Mouse (Mus musculus): ENCODE measurements at regions not wholly inside any gene's neighbourhood (a gene's known extent, or its start where the extent isn't known, plus 50 kb on each side); places are given as distances from the start of the nearest gene placed in this dataset.

DNA sequence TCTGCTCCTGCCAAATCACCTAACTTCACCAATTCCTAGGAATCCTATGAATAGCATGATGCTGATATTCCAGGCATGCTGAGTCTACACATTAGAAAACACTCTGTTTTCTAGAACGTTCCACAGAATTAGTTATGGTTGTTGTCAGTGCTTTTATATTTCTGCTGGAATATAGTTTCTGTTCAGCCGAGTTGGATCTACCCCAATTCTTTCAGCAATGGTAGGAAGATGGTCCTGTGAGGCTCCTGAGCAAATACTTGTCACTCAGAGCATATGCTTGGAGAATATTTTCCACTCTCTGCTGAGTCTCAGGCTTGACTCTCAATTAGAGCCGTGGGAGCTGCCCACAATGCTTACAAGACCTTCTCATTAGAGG lies 262.3 kb upstream of the Emcn start:
- DNase-seq (ENCODE audit: low spot score), result no peak
- no peak overlapping the region for H3K27ac ChIP-seq (replicated peaks)
- TF ChIP-seq CTCF (IDR thresholded peaks at IDR 0.05; ENCODE audit: low read depth) (no peak), EP300 (optimal IDR thresholded peaks at IDR 0.05) (no peak)
- no peaks in the 10 kb centered on the region for H3K27me3 ChIP-seq (ENCODE audit: control insufficient read depth, insufficient read depth, low read length)
- H3K4me1 ChIP-seq (replicated peaks; ENCODE audit: control insufficient read depth, insufficient read depth), result no peaks in the 10 kb centered on the region
- 74% methylated on average over 3 of the region's 3 CpGs for WGBS
- no peak overlapping the region for H3K4me3 ChIP-seq (ENCODE audit: low read depth, low read length)
- no peaks in the 10 kb centered on the region for H3K36me3 ChIP-seq (ENCODE audit: control insufficient read depth, insufficient read depth, low read length)
- no peak for ATAC-seq (ENCODE audit: low FRiP score, low TSS enrichment)
- H3K4me2 ChIP-seq (replicated peaks; ENCODE audit: low read depth), result no peak overlapping the region
- H3K9me3 ChIP-seq (ENCODE audit: control insufficient read depth, low read length), result no peaks in the 10 kb centered on the region
- no peak overlapping the region for H3K9ac ChIP-seq (ENCODE audit: low read length)

- H3K27ac ChIP-seq (replicated peaks), result no peak overlapping the region
- no peak for ATAC-seq (ENCODE audit: low FRiP score, low TSS enrichment)
- H3K4me1 ChIP-seq (replicated peaks; ENCODE audit: control insufficient read depth, insufficient read depth), result no peaks in the 10 kb centered on the region
- H3K4me3 ChIP-seq (ENCODE audit: low read depth, low read length), result no peak overlapping the region
- no peak for DNase-seq (ENCODE audit: low spot score)
- no peaks in the 10 kb centered on the region for H3K9me3 ChIP-seq (ENCODE audit: control insufficient read depth, low read length)
- WGBS, result 89% methylated on average over 8 of the region's 8 CpGs
- H3K9ac ChIP-seq (ENCODE audit: low read length), result no peak overlapping the region
- H3K36me3 ChIP-seq (ENCODE audit: control insufficient read depth, insufficient read depth, low read length), result no peaks in the 10 kb centered on the region
- no peaks in the 10 kb centered on the region for H3K27me3 ChIP-seq (ENCODE audit: control insufficient read depth, insufficient read depth, low read length)
- TF ChIP-seq CTCF (IDR thresholded peaks at IDR 0.05; ENCODE audit: low read depth) (no peak), EP300 (optimal IDR thresholded peaks at IDR 0.05) (no peak)
- H3K4me2 ChIP-seq (replicated peaks; ENCODE audit: low read depth), result no peak overlapping the region
Observed at GRCm38 (mm10) chr3:137086896-137087295, 254.0 kb upstream of the Emcn start.

- Histone ChIP-seq H3K9ac (ENCODE audit: low read length) (no peak overlapping the region), H3K9me3 (ENCODE audit: control insufficient read depth, low read length) (no peaks in the 10 kb centered on the region), H3K36me3 (ENCODE audit: control insufficient read depth, insufficient read depth, low read length) (no peaks in the 10 kb centered on the region), H3K4me3 (ENCODE audit: low read depth, low read length) (no peak overlapping the region), H3K27ac (replicated peaks) (no peak overlapping the region), H3K4me1 (replicated peaks; ENCODE audit: control insufficient read depth, insufficient read depth) (no peaks in the 10 kb centered on the region), H3K4me2 (replicated peaks; ENCODE audit: low read depth) (no peak overlapping the region), H3K27me3 (ENCODE audit: control insufficient read depth, insufficient read depth, low read length) (no peaks in the 10 kb centered on the region)
- ATAC-seq (ENCODE audit: low FRiP score, low TSS enrichment) (no peak), DNase-seq (ENCODE audit: low spot score) (no peak)
- TF ChIP-seq EP300 (optimal IDR thresholded peaks at IDR 0.05) (no peak), CTCF (IDR thresholded peaks at IDR 0.05; ENCODE audit: low read depth) (no peak)
- 63% methylated on average over 4 of the region's 4 CpGs for WGBS
Observed at GRCm38 (mm10) chr3:137100627-137101404, 240.1 kb upstream of the Emcn start.

DNA sequence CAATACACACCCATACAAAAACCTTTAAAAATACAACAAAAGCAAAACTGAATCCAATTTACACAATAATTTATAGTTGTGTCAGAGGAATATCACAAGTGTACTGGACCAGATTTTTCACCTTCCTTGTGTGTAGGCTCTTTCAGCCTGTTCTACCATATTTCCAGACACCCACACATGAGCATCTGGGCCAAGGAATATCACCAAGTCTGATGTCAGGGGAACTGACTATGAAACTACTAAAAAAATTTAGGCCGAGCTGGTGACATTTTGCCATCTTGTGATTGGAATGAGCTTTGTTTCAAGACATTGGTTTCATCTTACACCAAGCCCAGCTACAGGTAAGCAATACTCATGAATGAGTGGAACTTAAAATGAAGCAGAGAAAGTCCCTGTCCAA lies 234.9 kb upstream of the Emcn start:
- no peak overlapping the region for H3K27ac ChIP-seq (replicated peaks)
- H3K27me3 ChIP-seq (ENCODE audit: control insufficient read depth, insufficient read depth, low read length), result no peaks in the 10 kb centered on the region
- no peak overlapping the region for H3K4me3 ChIP-seq (ENCODE audit: low read depth, low read length)
- no peaks in the 10 kb centered on the region for H3K9me3 ChIP-seq (ENCODE audit: control insufficient read depth, low read length)
- 84% methylated on average over 1 of the region's 1 CpGs for WGBS
- H3K9ac ChIP-seq (ENCODE audit: low read length), result no peak overlapping the region
- ATAC-seq (ENCODE audit: low FRiP score, low TSS enrichment) (no peak), DNase-seq (ENCODE audit: low spot score) (no peak)
- H3K4me1 ChIP-seq (replicated peaks; ENCODE audit: control insufficient read depth, insufficient read depth), result no peaks in the 10 kb centered on the region
- no peak overlapping the region for H3K4me2 ChIP-seq (replicated peaks; ENCODE audit: low read depth)
- TF ChIP-seq EP300 (optimal IDR thresholded peaks at IDR 0.05) (no peak), CTCF (IDR thresholded peaks at IDR 0.05; ENCODE audit: low read depth) (no peak)
- no peaks in the 10 kb centered on the region for H3K36me3 ChIP-seq (ENCODE audit: control insufficient read depth, insufficient read depth, low read length)

GRCm38 (mm10) chr3:137108197-137108596 lies 232.7 kb upstream of the Emcn start:
- ATAC-seq (ENCODE audit: low FRiP score, low TSS enrichment), result no peak
- H3K36me3 ChIP-seq (ENCODE audit: control insufficient read depth, insufficient read depth, low read length), result no peaks in the 10 kb centered on the region

GRCm38 (mm10) chr3:137109786-137110185 lies 231.1 kb upstream of the Emcn start:
- no peaks in the 10 kb centered on the region for H3K4me1 ChIP-seq (replicated peaks; ENCODE audit: control insufficient read depth, insufficient read depth)
- TF ChIP-seq CTCF (IDR thresholded peaks at IDR 0.05; ENCODE audit: low read depth) (no peak), EP300 (optimal IDR thresholded peaks at IDR 0.05) (no peak)
- no peaks in the 10 kb centered on the region for H3K9me3 ChIP-seq (ENCODE audit: control insufficient read depth, low read length)
- no peak overlapping the region for H3K4me2 ChIP-seq (replicated peaks; ENCODE audit: low read depth)
- H3K9ac ChIP-seq (ENCODE audit: low read length), result no peak overlapping the region
- no peak overlapping the region for H3K27ac ChIP-seq (replicated peaks)
- WGBS, result 90% methylated on average over 9 of the region's 9 CpGs
- ATAC-seq (ENCODE audit: low FRiP score, low TSS enrichment), result no peak
- H3K27me3 ChIP-seq (ENCODE audit: control insufficient read depth, insufficient read depth, low read length), result no peaks in the 10 kb centered on the region
- no peak overlapping the region for H3K4me3 ChIP-seq (ENCODE audit: low read depth, low read length)
- H3K36me3 ChIP-seq (ENCODE audit: control insufficient read depth, insufficient read depth, low read length), result no peaks in the 10 kb centered on the region
- no peak for DNase-seq (ENCODE audit: low spot score)

More at GRCm38 (mm10) chr3:137108197-137108596, 232.7 kb upstream of the Emcn start:
- Histone ChIP-seq H3K9ac (ENCODE audit: low read length) (no peak overlapping the region), H3K9me3 (ENCODE audit: control insufficient read depth, low read length) (no peaks in the 10 kb centered on the region), H3K4me1 (replicated peaks; ENCODE audit: control insufficient read depth, insufficient read depth) (no peaks in the 10 kb centered on the region), H3K27ac (replicated peaks) (no peak overlapping the region), H3K27me3 (ENCODE audit: control insufficient read depth, insufficient read depth, low read length) (no peaks in the 10 kb centered on the region), H3K4me3 (ENCODE audit: low read depth, low read length) (no peak overlapping the region), H3K4me2 (replicated peaks; ENCODE audit: low read depth) (no peak overlapping the region)
- WGBS, result 89% methylated on average over 2 of the region's 2 CpGs
- TF ChIP-seq CTCF (IDR thresholded peaks at IDR 0.05; ENCODE audit: low read depth), result no peak
- no peak for TF ChIP-seq EP300 (optimal IDR thresholded peaks at IDR 0.05)
- DNase-seq (ENCODE audit: low spot score), result no peak

All from stomach, postnatal 0 days (tissue).